Mouse (Mus musculus) kidney, adult 8-10 months (tissue): Measurements from ENCODE around the gene Cenpm.

Experiments
- DNase-seq, 2 experiments: peaks; one replicate each; pipeline ENCODE4 v3.0.0; 2022

The Cenpm gene

DNA sequence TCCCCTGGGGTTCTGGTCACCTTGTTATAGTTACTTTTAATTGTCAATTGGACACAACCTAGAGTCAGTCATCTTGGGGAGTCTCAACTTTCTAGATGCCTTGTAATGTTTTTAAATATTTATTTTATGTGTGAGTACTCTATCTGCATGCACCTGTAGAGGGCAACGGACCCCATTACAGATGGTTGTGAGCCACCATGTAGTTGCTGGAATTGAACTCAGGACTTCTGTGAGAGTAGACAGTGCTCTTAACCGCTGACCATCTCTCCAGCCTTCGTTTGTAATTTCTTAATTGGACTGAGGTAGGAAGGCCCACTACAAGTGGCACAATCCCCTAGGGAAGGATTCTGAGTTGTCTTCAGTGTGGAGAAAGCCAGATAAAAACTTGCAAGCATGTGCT lies 1.2 kb downstream of the Cenpm start:
- no peak for DNase-seq

DNA sequence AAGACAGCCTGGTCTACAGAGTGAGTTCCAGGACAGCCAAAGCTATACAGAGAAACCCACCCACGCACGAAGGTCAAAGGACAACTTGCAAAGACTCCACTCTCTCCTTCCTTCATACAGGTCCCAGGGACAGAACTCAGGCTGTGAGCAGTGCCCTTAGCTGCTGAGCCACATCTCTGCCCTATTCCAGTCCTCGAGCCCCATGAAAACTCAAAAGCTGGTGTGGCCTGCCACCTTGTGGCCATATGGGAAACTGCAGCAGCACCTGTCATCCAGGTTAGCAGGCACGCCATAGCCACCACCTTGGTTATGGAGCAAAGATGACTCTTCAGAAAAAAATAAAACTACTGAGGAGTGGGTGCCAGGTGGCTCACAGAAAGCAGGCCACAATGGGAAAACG lies 8.0 kb downstream of the Cenpm start:
- peak; percentile 66 to 88 for DNase-seq

DNA sequence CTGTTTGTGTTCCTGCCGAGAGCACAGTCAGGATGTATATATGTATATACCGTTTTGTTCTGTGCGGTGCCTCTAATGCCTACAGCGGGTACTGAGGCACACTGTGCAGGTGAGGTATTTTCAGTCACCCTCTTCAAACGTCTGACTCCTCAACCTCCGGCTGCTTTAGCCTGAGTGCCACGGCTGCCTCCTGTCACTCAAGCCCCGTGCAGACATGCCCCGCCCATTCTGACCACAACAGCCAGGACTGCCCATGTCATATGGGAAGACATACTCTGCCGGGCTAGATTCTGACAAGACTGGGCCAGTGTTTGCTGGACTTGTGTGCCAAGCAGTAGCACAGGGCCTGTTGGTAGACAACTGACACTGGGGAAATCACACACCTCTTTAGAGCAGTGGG lies 8.9 kb downstream of the Cenpm start:
- DNase-seq = no peak

DNA sequence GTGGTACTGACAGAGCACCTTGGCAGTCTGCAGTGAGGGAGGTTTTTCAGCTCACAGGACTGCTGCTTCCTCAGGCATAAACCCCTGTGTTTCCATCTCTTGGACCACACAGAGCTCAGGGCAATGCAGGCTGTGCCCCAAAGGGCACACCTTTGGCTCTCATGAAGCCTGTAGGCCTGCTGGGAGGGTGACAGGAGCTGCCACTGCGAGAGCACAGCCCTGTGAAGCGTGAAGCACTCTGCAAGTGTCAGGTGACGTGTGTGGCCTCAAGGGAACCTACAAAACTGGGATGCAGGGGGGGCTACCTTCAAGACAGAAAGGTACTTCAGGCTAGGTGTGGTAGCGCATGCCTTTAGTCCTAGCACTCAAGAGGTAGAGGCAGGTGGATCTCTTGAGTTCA lies 11.9 kb downstream of the Cenpm start:
- DNase-seq = no peak

DNA sequence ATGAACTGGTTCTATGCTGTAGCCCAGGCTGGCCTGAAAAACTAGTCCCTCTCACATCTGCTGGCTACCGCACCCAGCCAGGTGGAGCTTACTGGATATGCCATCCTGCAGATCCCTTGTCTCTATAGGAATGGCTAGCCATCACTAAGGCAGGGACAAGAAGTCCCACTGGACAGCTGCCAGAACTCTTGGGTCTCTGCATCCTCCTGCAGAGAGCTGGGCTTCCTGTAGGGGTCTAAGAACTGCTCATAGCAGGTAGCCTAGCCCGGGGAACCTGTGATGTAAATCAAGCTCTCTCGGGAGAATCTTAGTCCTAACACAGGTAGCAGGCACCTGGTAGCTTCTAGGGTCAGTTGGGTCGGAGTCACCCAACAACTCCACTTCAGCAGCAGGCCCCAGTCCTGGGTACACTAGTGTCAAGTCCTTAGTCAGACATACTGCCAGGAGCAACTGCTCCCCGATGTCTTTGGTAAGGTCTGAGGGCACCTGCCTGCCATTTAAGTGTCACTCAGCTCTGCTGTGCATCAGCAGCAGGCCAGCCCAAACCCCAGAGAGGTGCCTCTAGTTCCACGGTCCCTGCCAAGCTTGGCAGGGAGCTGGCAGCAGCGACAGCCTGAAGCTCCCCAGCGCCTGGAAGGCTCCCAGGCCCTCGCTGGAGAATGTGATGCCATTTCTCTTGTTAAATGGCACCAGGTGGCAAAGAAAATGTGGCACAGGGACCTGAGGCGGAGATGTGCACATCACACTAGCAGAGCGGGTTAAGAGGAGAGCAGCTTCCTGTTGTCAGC lies 12.8 kb downstream of the Cenpm start:
- no peak for DNase-seq

DNA sequence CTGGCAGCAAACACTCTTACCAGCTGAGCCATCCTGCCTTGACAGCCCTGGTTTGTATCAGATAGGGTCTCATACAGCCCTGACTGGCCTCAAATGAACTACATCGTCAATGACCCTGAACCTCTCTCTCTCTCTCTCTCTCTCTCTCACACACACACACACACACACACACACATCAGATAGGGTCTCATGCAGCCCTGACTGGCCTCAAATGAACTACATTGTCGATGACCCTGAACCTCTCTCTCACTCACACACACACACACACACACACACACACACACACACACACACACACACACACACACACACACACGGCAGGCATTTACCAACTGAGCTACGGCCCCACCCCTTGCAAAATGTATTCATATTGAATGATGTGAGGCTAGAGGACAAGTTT lies 13.4 kb downstream of the Cenpm start:
- DNase-seq = no peak

DNA sequence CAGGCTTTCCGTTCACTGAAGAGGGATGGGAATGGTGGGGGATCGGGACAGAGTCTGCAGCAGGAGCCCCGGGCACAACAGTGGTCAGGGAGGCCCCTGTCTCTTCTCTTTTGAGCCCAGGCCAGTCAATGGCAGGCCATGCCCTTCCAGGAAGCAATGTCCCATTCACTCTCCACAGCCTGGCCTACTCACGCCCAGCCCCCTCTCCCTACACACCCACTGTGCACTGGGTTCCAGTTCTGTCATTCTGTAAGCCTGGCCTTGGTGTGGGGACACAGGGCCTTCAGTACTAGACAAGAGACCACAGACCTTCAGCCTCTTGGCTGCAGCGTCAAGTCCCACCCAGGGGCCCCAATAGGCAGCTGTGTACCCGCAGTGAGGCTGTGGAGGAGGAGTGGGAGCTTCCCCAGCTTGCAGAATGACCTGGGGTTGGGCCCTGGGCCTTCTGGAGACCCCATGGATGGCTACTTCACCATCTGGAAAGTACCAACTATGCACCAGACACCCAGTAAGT lies 14.4 kb downstream of the Cenpm start:
- no peak for DNase-seq

DNA sequence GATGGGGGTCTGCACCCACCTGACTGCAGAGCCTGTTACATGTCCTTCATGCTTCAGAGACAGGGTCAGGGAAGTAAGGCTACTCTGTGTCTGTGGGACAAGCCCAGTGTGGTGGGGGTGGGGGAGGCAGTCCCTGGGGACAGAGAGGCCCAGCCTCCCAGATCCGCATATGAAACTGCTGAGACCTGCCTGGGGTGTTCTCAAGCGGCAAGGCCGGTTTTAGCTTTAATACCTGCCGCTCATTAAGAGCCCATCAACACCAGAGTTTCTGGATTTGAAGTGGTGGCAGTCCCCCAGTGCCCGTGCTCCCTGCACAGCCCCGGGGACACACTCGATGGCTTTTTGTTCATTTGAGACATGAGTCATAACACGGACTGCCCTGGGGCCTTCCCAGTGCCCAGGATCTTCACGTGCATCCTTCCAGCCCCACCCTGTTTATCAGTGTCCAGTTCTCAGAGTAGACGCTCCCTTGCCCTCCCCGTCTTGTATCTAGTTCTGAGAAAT lies 15.0 kb downstream of the Cenpm start:
- no peak for DNase-seq

DNA sequence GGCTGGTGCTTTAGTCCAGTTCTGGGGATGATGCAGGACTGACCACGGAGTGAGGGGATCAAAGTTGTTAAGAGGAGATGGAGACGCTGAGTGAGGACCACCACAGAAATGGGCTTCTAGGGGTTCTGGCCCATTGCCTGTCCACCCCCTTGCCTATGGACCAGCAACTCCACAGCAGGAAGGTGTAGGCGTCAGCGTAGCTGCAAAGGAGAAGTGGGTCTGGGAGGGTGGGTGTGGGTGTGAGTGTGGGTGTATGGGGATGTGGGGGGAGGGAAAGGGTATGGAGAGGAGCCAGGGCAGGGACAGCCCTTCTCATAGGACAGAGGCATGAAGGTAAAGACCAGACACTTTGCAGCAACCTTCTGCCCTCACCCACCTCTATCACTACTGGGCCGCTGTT lies 18.8 kb downstream of the Cenpm start:
- no peak for DNase-seq

DNA sequence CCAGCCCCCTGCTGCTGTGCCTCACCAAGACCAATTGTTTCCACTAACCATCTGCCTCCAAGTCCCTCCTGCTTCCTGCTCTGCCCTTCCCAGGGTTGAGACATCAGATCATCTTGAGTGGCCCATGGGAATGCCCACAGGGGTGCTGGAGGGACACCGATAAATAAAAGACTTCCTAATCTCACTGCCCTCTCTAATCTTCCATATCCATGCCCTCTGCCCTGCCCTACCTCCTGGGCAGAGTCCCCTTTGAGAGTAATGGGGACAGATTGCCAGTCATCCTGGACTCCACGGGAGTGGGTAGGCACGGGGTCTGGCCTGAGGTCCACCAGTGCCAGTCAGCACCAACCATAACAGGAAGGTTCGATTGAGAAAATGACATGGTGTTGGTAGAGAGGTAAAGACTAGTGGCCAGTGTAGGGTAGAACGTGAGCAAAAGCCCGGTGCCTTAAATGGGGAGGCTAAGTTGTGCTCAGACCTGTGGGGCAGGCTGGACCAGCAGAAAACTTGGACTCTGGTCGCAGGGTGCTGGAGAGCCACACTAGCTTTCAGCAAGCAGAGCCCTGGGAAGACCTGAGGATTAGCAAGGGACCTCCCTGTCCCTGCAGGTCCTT lies 19.8 kb downstream of the Cenpm start:
- no peak for DNase-seq

DNA sequence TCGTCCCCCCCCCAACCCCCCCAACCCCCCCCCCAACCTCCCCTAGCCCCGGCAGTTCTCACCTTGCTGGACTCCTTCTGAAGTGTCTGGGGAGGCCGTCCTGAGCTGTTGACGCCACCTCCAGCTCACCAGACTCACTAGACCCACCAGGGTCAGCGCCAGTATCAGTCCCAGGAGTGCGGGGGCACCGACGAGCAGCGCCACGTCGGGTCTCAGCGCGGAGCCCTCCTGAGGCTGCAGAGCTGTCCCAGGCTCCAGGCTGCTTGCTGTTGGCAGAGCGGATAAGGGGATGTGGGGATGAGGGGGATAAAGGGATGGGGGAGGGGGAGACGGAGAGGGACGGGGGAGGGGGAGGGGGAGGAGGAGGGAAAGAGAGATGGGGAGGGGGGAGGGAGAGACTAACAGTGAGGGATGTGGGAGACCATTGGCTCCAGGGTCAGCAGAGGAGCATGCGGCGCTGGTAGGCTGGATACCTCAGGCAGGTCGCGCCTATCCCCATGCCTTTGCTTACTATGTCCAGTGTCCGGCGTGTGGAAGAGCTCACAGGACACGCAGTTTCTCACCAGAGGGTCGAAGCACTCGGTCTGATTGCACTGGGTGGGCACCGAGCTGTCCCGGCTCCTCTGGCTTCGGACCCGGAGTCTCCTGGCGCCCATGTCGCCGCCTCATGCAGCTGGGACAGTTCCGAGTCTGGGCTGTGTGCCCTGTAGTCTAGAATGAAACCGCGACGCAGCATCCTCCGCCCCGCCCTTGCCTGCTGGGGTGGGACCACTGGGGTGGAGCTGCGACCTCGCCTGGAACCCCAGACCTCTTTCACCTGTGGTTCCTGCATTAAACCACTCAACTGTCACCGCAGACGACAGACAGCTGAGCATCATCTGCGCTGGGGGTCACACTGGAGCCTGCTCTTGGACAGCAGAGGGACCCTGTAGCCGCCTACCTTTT lies 20.6 kb downstream of the Cenpm start, which contains the start of gene Tnfrsf13c:
Gene Tnfrsf13c (minus strand): TSS at position 713 of the 945 bp plus-strand sequence.
- DNase-seq = no peak

DNA sequence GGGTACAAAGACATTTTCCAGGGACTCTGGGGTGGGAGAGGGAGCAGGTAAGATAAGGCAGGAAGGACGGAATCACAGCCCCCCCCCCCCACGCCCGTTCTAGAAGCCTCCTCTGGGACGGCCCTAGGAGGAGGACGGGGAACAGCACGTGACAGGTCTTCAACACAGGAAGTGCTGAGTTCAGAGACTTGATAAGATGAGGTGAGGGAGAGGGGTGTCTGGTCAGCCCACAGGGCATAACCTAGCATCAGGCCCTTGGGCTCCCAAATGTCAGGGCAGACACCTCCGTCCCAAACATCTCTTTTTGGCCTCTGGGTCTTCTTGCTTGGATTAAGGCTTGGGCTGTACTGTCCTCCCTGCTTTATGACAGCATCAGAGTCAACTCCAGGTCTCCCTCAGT lies 21.3 kb downstream of the Cenpm start:
- DNase-seq = no peak

DNA sequence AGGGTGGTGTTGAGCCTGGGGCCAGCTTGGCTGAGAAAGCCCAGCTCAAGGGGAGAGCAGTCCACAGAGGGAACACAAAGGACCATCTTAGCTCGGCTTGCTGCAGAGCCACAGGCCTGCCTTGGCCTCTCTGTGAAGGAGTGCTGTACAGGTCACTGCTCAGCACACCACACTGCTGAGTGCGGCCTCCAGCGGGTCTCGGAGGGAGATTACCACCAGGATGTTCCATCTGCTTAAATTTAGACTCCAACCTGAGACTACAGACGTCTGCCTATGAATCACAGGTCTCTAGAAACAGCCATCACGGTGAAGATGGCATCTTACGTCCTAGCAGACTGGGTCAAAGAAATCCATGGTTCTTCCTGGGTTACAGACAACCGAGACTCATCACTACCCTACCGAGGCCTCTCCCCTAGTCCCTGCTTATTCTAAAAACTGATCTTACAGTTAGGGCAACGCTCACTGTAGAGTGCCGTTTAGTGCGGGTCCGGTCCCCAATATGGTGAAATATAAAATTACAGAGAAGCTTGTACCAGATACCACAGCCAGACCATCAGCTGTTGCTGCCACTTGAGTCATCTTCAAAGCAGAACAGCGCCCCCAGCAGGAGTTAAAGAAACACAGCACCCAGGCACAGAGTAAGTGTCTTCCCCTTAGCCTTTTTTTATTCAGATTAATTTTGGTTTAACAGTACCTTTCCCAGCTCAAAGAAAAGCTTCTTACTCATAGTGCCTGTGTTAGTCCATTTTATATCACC lies 23.3 kb downstream of the Cenpm start:
- no peak for DNase-seq

DNA sequence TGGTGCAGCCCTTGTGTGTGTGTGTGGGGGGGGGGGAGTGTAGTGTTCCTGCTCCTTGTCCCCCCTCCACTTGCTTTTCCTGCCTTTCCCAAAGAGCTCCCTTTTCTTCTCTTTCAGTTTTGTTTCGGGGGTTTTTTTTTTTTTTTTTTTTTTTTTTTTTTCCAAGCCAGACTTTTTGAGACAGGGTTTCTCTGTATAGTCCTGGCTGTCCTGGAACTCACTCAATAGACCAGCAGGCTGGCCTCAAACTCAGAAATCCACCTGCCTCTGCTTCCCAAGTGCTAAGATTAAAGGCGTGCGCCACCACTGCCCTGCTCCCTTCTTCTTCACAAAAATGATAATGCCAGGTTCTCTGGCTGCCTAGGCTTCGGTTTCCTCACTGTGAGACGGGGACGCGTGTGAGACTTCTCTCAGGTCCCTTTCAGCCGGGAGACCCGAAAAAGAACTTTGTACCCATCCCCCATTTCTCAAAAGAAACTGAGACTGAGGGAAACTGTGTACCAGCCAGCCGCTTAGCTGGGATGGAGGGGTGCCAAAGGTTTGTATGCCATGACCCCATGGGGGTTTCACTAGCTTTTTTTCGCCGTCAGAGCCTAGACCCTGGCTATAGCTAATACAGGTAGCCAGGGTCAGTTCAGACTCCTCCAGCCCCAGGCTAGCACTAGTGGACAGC lies 24.4 kb downstream of the Cenpm start:
- DNase-seq = no peak

DNA sequence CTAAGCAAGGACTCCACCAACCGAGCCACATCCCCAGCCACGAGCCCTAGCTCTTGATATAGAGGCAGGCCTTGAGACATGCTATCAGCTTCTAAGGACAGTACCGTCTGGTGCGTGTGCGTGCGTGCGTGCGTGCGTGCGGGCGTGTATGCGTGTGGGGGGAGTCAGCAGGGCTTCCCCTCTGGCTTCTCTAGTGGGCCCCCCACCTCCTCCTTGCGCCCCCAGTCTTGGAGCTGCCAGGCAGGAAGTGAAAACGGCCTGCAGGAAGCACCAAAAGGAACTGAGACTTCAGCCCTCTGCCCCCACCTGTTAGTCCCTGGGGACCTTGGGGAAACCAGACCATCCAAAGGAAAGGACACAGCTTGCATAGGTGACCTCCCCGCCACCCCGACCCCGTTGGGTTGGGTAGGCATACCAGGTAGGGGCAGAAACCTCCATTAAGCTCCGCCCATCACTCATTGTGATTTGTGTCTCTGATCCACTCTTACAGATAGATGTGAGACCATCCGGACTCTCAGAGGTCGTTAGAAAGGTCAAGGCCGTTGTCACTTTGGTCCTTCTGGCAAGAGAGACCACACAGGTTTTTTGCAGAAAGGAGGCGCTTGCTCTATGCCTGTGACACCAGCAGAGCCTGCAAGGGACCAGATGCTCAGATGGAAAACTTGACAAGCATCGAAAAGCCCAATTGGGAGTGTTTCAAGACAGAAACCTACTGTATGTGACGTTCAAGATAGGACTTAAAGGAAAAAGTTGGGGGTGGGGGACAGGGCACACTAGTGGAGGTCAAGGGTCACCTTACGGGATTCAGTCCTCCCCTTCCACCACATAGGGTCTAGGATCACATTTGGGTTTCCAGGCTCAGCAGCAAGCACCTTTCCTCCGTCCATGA lies 25.5 kb downstream of the Cenpm start:
- no peak for DNase-seq

DNA sequence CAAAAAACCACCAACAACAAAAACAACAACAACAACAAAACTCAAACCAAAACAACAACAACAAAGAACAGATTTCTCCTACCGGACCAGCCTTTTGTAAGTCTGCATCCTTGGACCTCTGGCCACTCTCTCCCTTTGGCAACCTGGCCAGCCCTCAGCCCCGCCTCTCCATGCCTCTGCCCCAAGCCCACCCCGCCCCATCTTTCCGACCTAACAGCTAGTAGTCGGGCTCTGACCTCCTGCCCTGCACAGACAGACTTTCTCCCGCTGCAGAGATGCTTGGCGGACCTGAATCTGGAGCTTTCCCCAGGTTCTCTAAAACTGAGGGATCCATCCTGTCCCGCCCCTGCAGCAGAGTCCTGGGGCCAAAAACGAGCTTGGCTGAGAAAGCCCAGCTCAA lies 26.6 kb downstream of the Cenpm start:
- DNase-seq = no peak

DNA sequence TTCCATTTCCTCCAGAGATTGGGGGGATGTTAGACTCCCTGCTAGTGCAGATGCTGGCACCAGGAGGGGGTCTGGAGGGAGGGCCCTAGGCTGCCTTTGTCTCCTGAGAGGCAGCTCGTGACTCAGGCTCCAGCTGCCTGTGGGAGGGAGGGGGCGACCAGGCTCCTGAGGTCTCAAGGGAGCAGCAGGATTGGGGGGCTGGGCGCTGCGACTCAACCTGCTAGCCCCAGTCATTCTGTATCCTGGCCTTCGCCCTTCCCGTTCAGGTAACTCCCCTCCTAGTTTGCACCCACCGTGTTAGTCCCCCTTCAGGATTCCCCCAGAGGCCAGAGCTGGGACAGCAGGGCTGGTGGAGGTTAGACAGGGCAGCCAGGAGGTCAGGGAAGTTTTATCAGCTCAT lies 27.5 kb downstream of the Cenpm start:
- no peak for DNase-seq

DNA sequence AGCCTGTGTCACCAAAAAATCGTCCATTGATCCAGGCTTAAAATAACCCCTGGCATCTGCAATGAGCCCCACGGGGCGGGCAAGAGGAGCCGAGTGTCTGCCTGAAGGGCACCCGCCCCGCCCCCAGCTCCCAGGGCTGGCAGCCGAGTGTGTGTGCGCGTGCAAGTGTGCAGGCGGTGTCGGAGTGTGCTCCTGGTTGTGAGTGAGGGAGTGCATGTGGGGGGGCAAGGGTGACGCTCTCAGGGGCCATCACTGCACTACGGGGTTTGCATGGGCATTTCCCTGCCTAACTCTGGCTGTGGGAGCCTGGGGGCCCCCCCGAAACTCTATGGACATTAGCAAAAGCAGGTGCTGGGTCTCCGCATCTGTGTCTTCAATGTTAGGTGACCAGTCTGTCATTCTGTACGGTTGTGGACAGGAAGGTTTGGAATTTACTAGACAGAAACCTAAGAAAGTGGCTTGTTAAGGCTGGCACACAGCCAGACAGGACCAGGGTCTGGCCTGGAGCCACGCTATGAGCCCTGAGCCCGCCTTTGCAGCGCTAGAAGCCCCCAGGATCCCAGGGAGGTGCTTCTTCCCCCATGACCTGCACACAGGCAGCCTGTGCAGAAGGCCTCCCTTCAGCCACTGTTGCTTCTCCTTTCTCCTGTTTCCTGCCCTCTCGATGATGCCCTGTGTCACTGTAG lies 28.3 kb downstream of the Cenpm start:
- no peak for DNase-seq

DNA sequence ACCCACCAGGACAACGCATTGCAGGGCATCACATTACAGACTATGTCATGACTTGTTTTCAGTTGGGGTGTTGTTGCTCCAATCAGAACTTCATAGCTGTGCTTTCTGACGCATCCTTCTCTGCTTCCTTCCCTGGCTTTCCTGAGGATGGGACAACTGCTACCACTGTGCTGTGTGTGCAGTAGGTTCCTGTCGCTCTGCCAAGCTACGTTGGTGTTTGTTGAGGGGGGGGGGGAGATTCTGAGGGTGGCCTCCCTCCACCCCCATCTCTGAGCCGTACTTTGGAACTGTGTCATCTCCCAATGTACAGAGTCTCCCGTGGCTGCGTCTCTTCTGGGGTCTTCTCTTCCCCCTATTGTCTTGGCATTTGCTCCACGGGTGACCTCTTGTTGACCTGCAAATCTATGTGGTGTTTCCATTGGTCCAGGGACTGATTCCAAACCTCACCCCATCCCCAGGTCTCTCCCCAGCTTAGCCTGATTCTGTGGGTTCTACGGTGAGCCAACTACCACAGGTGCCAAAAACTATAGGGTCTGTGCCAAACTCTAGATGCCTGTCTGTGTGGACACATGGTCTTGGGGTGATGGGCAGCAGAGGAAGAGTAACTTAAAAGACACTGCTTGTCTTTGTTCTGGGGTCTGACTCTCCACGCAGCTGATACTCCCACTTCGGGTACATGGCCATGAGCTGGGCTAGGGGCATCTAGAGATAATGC lies 29.1 kb downstream of the Cenpm start:
- DNase-seq = no peak
